Mouse (Mus musculus) CH12.LX (cell line): ENCODE measurements at regions not wholly inside any gene's neighbourhood (a gene's known extent, or its start where the extent isn't known, plus 50 kb on each side); places are given as distances from the start of the nearest gene placed in this dataset.

Source experiments
- DNase-seq: peaks from one replicate; pipeline ENCODE4 v3.0.0-alpha.2; 2013; ENCODE audit errors: extremely low read depth
- H3K27ac ChIP-seq: 2 replicates; pipeline ENCODE4 v1.5.1; 2012; ENCODE audit warnings: low read depth, mild to moderate bottlenecking, control low read depth, moderate library complexity; ENCODE audit not compliant: insufficient read depth
- H3K27me3 ChIP-seq: replicated peaks from 2 replicates; pipeline ENCODE3; 2012; ENCODE audit warnings: inconsistent platforms
- H3K36me3 ChIP-seq, 2 experiments: replicated peaks in 1 of 2; 2 replicates each; pipeline versions ENCODE3 to v1.6.1; 2012; ENCODE audit warnings: inconsistent platforms in 1 of 2, low read length in 1 of 2, mild to moderate bottlenecking in 1 of 2, mixed read lengths in 1 of 2, moderate library complexity in 1 of 2; ENCODE audit not compliant: control insufficient read depth in 1 of 2, insufficient read depth in 1 of 2
- H3K4me1 ChIP-seq, 2 experiments: 2 replicates each; pipeline ENCODE4 v1.6.1; 2012; ENCODE audit warnings: inconsistent platforms in 1 of 2, moderate library complexity in 1 of 2; ENCODE audit not compliant: insufficient read depth in 2 of 2, control insufficient read depth in 1 of 2
- H3K4me2 ChIP-seq: 2 replicates; pipeline ENCODE4 v1.6.1; 2012; ENCODE audit warnings: low read depth, mild to moderate bottlenecking, control low read depth; ENCODE audit not compliant: poor library complexity, insufficient read depth, severe bottlenecking
- H3K4me3 ChIP-seq, 3 experiments: fragments of 150-350 bp in 1 of 3; sonication (generic) in 1 of 3; replicated peaks in 1 of 3; 2 replicates each; pipeline versions ENCODE3 to v1.5.1; 2011 to 2012; ENCODE audit warnings: low read depth in 2 of 3, low read length in 2 of 3, mild to moderate bottlenecking in 2 of 3, moderate library complexity in 2 of 3, control low read depth in 1 of 3, improper control_type of control experiment in 1 of 3, inconsistent platforms in 1 of 3, mixed read lengths in 1 of 3; ENCODE audit not compliant: poor library complexity in 1 of 3
- H3K79me2 ChIP-seq: replicated peaks from 2 replicates; pipeline ENCODE4 v1.6.1; 2012; ENCODE audit warnings: mild to moderate bottlenecking, moderate library complexity; ENCODE audit not compliant: control insufficient read depth, poor library complexity, insufficient read depth, severe bottlenecking; ENCODE audit errors: extremely low read depth
- H3K9ac ChIP-seq: 2 replicates; pipeline ENCODE4 v1.6.1; 2012; ENCODE audit warnings: low read depth, mild to moderate bottlenecking, control low read depth, moderate library complexity; ENCODE audit not compliant: insufficient read depth
- H3K9me3 ChIP-seq: replicated peaks from 2 replicates; pipeline ENCODE3; 2012; ENCODE audit warnings: low read length, inconsistent platforms, mixed read lengths
- CHD1 ChIP-seq: IDR thresholded peaks from 2 replicates; pipeline ENCODE4 v1.6.1; 2012; ENCODE audit warnings: low read depth, low read length, improper control_type of control experiment, inconsistent platforms
- CHD2 ChIP-seq: IDR thresholded peaks from 2 replicates; pipeline ENCODE4 v1.6.1; 2011; ENCODE audit warnings: low read length, improper control_type of control experiment
- E2F4 ChIP-seq: IDR thresholded peaks from 2 replicates; pipeline ENCODE4 v1.6.1; 2011; ENCODE audit warnings: low read depth, low read length, improper control_type of control experiment; ENCODE audit not compliant: insufficient replicate concordance
- ELF1 ChIP-seq: IDR thresholded peaks from 2 replicates; pipeline ENCODE4 v1.6.1; 2014; ENCODE audit warnings: low read depth, mild to moderate bottlenecking, inconsistent platforms, low read length, improper control_type of control experiment
- EP300 ChIP-seq: IDR thresholded peaks from 2 replicates; pipeline ENCODE4 v1.6.1; 2011; ENCODE audit warnings: low read length, improper control_type of control experiment
- GABPA ChIP-seq: IDR thresholded peaks from 2 replicates; pipeline ENCODE4 v1.6.1; 2012; ENCODE audit warnings: low read depth, low read length, improper control_type of control experiment, inconsistent platforms; ENCODE audit not compliant: insufficient replicate concordance
- IRF4 ChIP-seq: IDR thresholded peaks from 2 replicates; pipeline ENCODE4 v1.6.1; 2014; ENCODE audit warnings: low read depth, mild to moderate bottlenecking, inconsistent platforms, low read length, improper control_type of control experiment
- JUND ChIP-seq: conservative IDR thresholded peaks from 2 replicates; pipeline ENCODE4 v1.6.1; 2011; ENCODE audit warnings: low read depth, low read length, improper control_type of control experiment
- KAT2A ChIP-seq: IDR thresholded peaks from 2 replicates; pipeline ENCODE4 v1.6.1; 2012; ENCODE audit warnings: low read length, improper control_type of control experiment, inconsistent platforms; ENCODE audit not compliant: insufficient replicate concordance
- MAFK ChIP-seq: IDR thresholded peaks from 2 replicates; pipeline ENCODE4 v1.6.1; 2011; ENCODE audit warnings: low read length, improper control_type of control experiment; ENCODE audit not compliant: insufficient replicate concordance
- MAX ChIP-seq: IDR thresholded peaks from 2 replicates; pipeline ENCODE4 v1.6.1; 2011; ENCODE audit warnings: low read length, improper control_type of control experiment
- MAZ ChIP-seq: IDR thresholded peaks from 2 replicates; pipeline ENCODE4 v1.6.1; 2012; ENCODE audit warnings: low read depth, mild to moderate bottlenecking, inconsistent platforms, low read length, improper control_type of control experiment, moderate library complexity
- MEF2A ChIP-seq: IDR thresholded peaks from 2 replicates; pipeline ENCODE4 v1.6.1; 2014; ENCODE audit warnings: low read depth, mild to moderate bottlenecking, inconsistent platforms, low read length, improper control_type of control experiment, borderline replicate concordance
- MXI1 ChIP-seq: IDR thresholded peaks from 2 replicates; pipeline ENCODE4 v1.6.1; 2011; ENCODE audit warnings: mild to moderate bottlenecking, low read depth, low read length, improper control_type of control experiment
- PAX5 ChIP-seq: IDR thresholded peaks from 2 replicates; pipeline ENCODE4 v1.6.1; 2012; ENCODE audit warnings: low read length, inconsistent platforms, mixed read lengths
- POLR2A ChIP-seq: IDR thresholded peaks from 2 replicates; pipeline ENCODE4 v1.6.1; 2011; ENCODE audit warnings: low read depth, mild to moderate bottlenecking, improper control_type of control experiment, low read length
- RAD21 ChIP-seq: IDR thresholded peaks from 2 replicates; pipeline ENCODE4 v1.6.1; 2011; ENCODE audit warnings: low read depth, mild to moderate bottlenecking, low read length, improper control_type of control experiment, moderate library complexity
- RCOR1 ChIP-seq: conservative IDR thresholded peaks from 2 replicates; pipeline ENCODE4 v1.6.1; 2012; ENCODE audit warnings: low read depth, mild to moderate bottlenecking, inconsistent platforms, low read length, improper control_type of control experiment
- SMC3 ChIP-seq: IDR thresholded peaks from 2 replicates; pipeline ENCODE4 v1.6.1; 2011; ENCODE audit warnings: low read depth, low read length, improper control_type of control experiment
- TBP ChIP-seq: conservative IDR thresholded peaks from 2 replicates; pipeline ENCODE4 v1.6.1; 2011; ENCODE audit warnings: low read depth, low read length, improper control_type of control experiment
- TCF12 ChIP-seq: IDR thresholded peaks from 2 replicates; pipeline ENCODE4 v1.6.1; 2014; ENCODE audit warnings: low read depth, mild to moderate bottlenecking, inconsistent platforms, low read length, improper control_type of control experiment
- UBTF ChIP-seq: IDR thresholded peaks from 2 replicates; pipeline ENCODE4 v1.6.1; 2012; ENCODE audit warnings: low read depth, mild to moderate bottlenecking, inconsistent platforms, low read length, improper control_type of control experiment, moderate library complexity
- USF1 ChIP-seq: IDR thresholded peaks from 2 replicates; pipeline ENCODE4 v1.6.1; 2014; ENCODE audit warnings: low read depth, mild to moderate bottlenecking, inconsistent platforms, low read length, improper control_type of control experiment
- USF2 ChIP-seq: conservative IDR thresholded peaks from 2 replicates; pipeline ENCODE4 v1.6.1; 2011; ENCODE audit warnings: low read depth, low read length, improper control_type of control experiment
- dilution Hi-C: fragments of 300-500 bp; cut with MboI; formaldehyde crosslinking; loops from 2 replicates; pipeline ENCODE4 v1.14.3; 2020; ENCODE audit warnings: low sequenced_read_pairs; ENCODE audit not compliant: extremely low pct_unique_long_range_greater_than_20kb, extremely low pct_ligation_motif_present
- in situ Hi-C: fragments of 300-500 bp; cut with MboI; formaldehyde crosslinking; loops from 3 replicates; pipeline ENCODE4 v1.14.3; 2019; ENCODE audit warnings: low sequenced_read_pairs, low pct_ligation_motif_present, low pct_unique_long_range_greater_than_20kb, mixed read lengths

GRCm38 (mm10) chr4:81928581-81929244, 486.1 kb upstream of the Mpdz start (continued):
- TF ChIP-seq CHD2, result peak; percentile 67
- no peak for TF ChIP-seq PAX5
- TF ChIP-seq EP300, result peak; percentile 76
- 0 out of 2 replicates have a peak, but pooled peaks have one; percentile 13 for TF ChIP-seq KAT2A
- no peak for TF ChIP-seq GABPA
- TF ChIP-seq TBP, result no peak
- TF ChIP-seq ELF1, result no peak
- no peak for TF ChIP-seq UBTF
- TF ChIP-seq USF2, result no peak
- peak; percentile 63; the same call in 1 of the 2 replicates for TF ChIP-seq MAFK
- TF ChIP-seq MEF2A, result peak; percentile 57; the same call in 1 of the 2 replicates

GRCm38 (mm10) chr4:81927176-81927714, 484.6 kb upstream of the Mpdz start:
- H3K9ac ChIP-seq, result no peak overlapping the region
- no peaks in the 10 kb centered on the region for H3K79me2 ChIP-seq
- H3K36me3 ChIP-seq, result no peaks in the 10 kb centered on the region
- peaks cover 17 to 40% of the 10 kb centered on the region in 2 experiments for H3K4me1 ChIP-seq
- H3K9me3 ChIP-seq, result no peaks in the 10 kb centered on the region
- dilution Hi-C loops (no loop called here), in situ Hi-C loops (no loop called here)
- TF ChIP-seq RCOR1, result no peak
- TF ChIP-seq EP300, result 0 out of 2 replicates have a peak, but pooled peaks have one; percentile 11
- TF ChIP-seq RAD21, result no peak
- TF ChIP-seq MAX, result 0 out of 2 replicates have a peak, but pooled peaks have one; percentile 5
- TF ChIP-seq JUND, result no peak
- TF ChIP-seq TCF12, result no peak
- TF ChIP-seq TBP, result no peak
- TF ChIP-seq E2F4, result no peak
- TF ChIP-seq IRF4, result no peak
- no peak for TF ChIP-seq SMC3
- no peak for TF ChIP-seq MEF2A
- no peak for TF ChIP-seq MAFK
- TF ChIP-seq CHD1, result no peak
- no peak for TF ChIP-seq MXI1
- TF ChIP-seq MAZ, result no peak
- no peak for TF ChIP-seq KAT2A
- TF ChIP-seq USF1, result no peak
- TF ChIP-seq POLR2A, result no peak
- no peaks in the 10 kb centered on the region for H3K27me3 ChIP-seq
- H3K27ac ChIP-seq, result no peak overlapping the region
- peak overlapping the region; percentile 34 for H3K4me2 ChIP-seq
- H3K4me3 ChIP-seq, result no peak overlapping the region
- peak; percentile 21 for DNase-seq
